Mouse (Mus musculus): ENCODE data around the gene Csnk1g2. TPM values are rescaled to one million over a fixed set of nuclear protein-coding genes. Genes with fewer than 3 reads are reported as not detected.

The Csnk1g2 gene
- polyA plus RNA-seq, 1 experiment = 206 TPM

DNA sequence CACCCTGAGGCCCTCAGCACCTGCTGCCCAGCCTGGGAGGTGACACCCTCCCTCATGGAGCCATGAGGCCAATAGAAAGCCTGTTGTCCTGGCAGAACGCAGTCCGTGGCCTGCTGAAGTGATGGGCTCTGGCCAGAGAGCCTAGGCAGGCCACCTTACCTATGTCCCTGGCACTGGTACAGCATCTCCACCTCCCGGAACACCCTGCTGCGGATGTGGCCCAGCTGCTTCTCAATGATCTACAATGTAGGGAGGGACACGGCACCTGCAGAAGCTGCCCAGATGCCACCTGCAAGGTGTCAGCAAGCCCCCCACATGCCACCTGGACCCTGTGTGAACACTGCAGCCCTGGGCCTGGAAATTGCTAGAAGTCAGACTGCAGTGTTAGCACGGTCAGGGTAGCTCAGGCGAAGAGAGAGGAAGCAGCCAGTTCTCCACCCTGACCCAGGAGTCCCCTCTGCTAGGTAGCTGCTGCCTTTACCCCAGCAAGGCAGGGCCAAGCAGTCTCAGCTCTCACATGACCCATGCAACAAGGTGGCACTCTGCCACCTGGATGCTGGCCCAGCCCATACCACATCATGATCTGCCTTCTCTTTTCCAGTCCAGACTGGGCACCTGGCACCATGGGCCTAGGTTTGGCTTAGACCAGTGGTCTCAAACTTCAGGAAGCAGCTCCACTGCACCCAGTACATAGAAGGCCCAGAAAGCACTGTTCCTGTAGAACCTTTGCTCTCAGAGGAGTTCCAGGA, 47.3 kb downstream of the Csnk1g2 start:
- Histone ChIP-seq H3K4me1 (ENCODE audit: control insufficient read depth, insufficient read depth, insufficient read length) (peaks cover 64% of the 10 kb centered on the region), H3K36me3 (ENCODE audit: control insufficient read depth, insufficient read depth, low read length) (peaks cover 77% of the 10 kb centered on the region), H3K4me3 (ENCODE audit: extremely low read depth, insufficient read depth, insufficient read length) (no peak overlapping the region), H3K27me3 (ENCODE audit: control insufficient read depth, insufficient read depth, low read length) (no peaks in the 10 kb centered on the region), H3K27ac (ENCODE audit: insufficient read depth, low read length) (peak overlapping the region; percentile 44)
- WGBS = 76% methylated on average over 7 of the region's 7 CpGs
- no peak for DNase-seq (ENCODE audit: low read depth in 1 of 2, low spot score in 2 of 2)
- TF ChIP-seq POLR2A (IDR thresholded peaks at IDR 0.05; ENCODE audit: low read depth, low read length) (no peak), CTCF (IDR thresholded peaks at IDR 0.05; ENCODE audit: extremely low read depth, insufficient read depth, insufficient read length, insufficient replicate concordance) (no peak)

GRCm38 (mm10) chr10:80670531-80670930, 47.9 kb downstream of the Csnk1g2 start:
- H3K27me3 ChIP-seq (ENCODE audit: control insufficient read depth, insufficient read depth, low read length) = no peaks in the 10 kb centered on the region
- peaks cover 77% of the 10 kb centered on the region for H3K36me3 ChIP-seq (ENCODE audit: control insufficient read depth, insufficient read depth, low read length)
- H3K4me3 ChIP-seq (ENCODE audit: extremely low read depth, insufficient read depth, insufficient read length) = no peak overlapping the region
- DNase-seq (ENCODE audit: low read depth in 1 of 2, low spot score in 2 of 2) = no peak
- peak overlapping the region; percentile 44 for H3K27ac ChIP-seq (ENCODE audit: insufficient read depth, low read length)
- no peak for TF ChIP-seq CTCF (IDR thresholded peaks at IDR 0.05; ENCODE audit: extremely low read depth, insufficient read depth, insufficient read length, insufficient replicate concordance)
- TF ChIP-seq POLR2A (IDR thresholded peaks at IDR 0.05; ENCODE audit: low read depth, low read length) = no peak
- H3K4me1 ChIP-seq (ENCODE audit: control insufficient read depth, insufficient read depth, insufficient read length) = peaks cover 58% of the 10 kb centered on the region
- 95% methylated on average over 2 of the region's 2 CpGs for WGBS

GRCm38 (mm10) chr10:80671251-80671650, 48.6 kb downstream of the Csnk1g2 start:
- Histone ChIP-seq H3K4me1 (ENCODE audit: control insufficient read depth, insufficient read depth, insufficient read length) (peaks cover 51% of the 10 kb centered on the region), H3K4me3 (ENCODE audit: extremely low read depth, insufficient read depth, insufficient read length) (no peak overlapping the region), H3K27me3 (ENCODE audit: control insufficient read depth, insufficient read depth, low read length) (no peaks in the 10 kb centered on the region), H3K36me3 (ENCODE audit: control insufficient read depth, insufficient read depth, low read length) (peaks cover 72% of the 10 kb centered on the region), H3K27ac (ENCODE audit: insufficient read depth, low read length) (no peak overlapping the region)
- no peak for DNase-seq (ENCODE audit: low read depth in 1 of 2, low spot score in 2 of 2)
- TF ChIP-seq POLR2A (IDR thresholded peaks at IDR 0.05; ENCODE audit: low read depth, low read length) (no peak), CTCF (IDR thresholded peaks at IDR 0.05; ENCODE audit: extremely low read depth, insufficient read depth, insufficient read length, insufficient replicate concordance) (no peak)
- WGBS = 90% methylated on average over 4 of the region's 4 CpGs

GRCm38 (mm10) chr10:80671936-80672690, 49.5 kb downstream of the Csnk1g2 start:
- Histone ChIP-seq H3K4me1 (ENCODE audit: control insufficient read depth, insufficient read depth, insufficient read length) (peaks cover 51% of the 10 kb centered on the region), H3K27ac (ENCODE audit: insufficient read depth, low read length) (no peak overlapping the region), H3K36me3 (ENCODE audit: control insufficient read depth, insufficient read depth, low read length) (peaks cover 64% of the 10 kb centered on the region), H3K27me3 (ENCODE audit: control insufficient read depth, insufficient read depth, low read length) (no peaks in the 10 kb centered on the region), H3K4me3 (ENCODE audit: extremely low read depth, insufficient read depth, insufficient read length) (no peak overlapping the region)
- no peak for TF ChIP-seq POLR2A (IDR thresholded peaks at IDR 0.05; ENCODE audit: low read depth, low read length)
- TF ChIP-seq CTCF (IDR thresholded peaks at IDR 0.05; ENCODE audit: extremely low read depth, insufficient read depth, insufficient read length, insufficient replicate concordance) = no peak
- no peak for DNase-seq (ENCODE audit: low read depth in 1 of 2, low spot score in 2 of 2)
- 68% methylated on average over 11 of the region's 11 CpGs for WGBS

DNA sequence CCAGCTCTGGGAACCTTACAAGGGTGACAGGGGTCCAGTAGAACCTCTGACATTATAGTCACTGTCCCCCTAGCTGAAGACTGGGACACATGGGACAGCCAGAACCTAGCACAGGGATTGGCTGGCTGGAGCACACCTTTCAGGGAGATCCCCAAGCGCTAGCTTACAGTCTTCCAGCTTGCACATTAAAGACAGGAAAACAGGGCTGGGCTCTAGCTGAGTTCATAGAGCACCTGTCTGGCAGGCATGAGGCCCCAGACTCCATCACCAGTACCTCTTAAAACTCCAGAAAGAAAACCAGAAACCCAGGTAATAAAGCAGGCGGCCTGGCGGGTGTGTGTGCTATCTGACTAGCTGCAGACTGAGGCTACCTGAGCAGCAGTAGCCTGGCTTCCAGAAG, 51.1 kb downstream of the Csnk1g2 start:
- DNase-seq (ENCODE audit: low read depth in 1 of 2, low spot score in 2 of 2) = no peak
- Histone ChIP-seq H3K4me3 (ENCODE audit: extremely low read depth, insufficient read depth, insufficient read length) (no peak overlapping the region), H3K27me3 (ENCODE audit: control insufficient read depth, insufficient read depth, low read length) (no peaks in the 10 kb centered on the region), H3K4me1 (ENCODE audit: control insufficient read depth, insufficient read depth, insufficient read length) (peaks cover 62% of the 10 kb centered on the region), H3K27ac (ENCODE audit: insufficient read depth, low read length) (0 out of 2 replicates have a peak overlapping the region, but pooled peaks have one; percentile 56), H3K36me3 (ENCODE audit: control insufficient read depth, insufficient read depth, low read length) (peaks cover 48% of the 10 kb centered on the region)
- 76% methylated on average over 3 of the region's 3 CpGs for WGBS
- TF ChIP-seq CTCF (IDR thresholded peaks at IDR 0.05; ENCODE audit: extremely low read depth, insufficient read depth, insufficient read length, insufficient replicate concordance) (no peak), POLR2A (IDR thresholded peaks at IDR 0.05; ENCODE audit: low read depth, low read length) (no peak)

DNA sequence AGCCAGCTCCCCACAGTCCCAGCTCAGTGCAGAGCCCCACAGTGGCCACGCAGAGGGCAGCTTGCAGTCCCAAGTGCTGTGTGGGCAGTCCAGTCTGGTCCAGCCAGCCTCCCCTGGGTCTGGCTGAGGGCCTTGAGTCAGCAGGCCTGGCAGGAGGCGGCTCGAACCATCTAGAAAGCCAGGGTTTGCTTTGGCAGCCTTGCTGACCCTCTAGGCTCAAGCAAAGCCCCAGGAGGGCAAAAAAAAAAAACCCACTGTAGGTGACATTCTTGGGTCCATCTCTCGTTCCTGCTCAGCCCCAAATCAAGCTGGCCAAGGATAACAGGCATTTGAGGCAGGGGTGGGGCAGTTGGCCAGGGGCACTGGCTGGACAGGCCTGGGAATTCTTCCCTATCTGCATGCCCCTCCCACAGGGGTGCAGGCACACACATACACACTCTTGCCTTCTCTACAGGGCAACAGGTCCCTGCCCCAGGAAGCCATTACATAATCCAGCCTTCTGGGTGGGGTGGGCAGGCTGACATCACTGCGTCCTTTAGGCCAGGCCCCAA, 51.6 kb downstream of the Csnk1g2 start:
- no peak for DNase-seq (ENCODE audit: low read depth in 1 of 2, low spot score in 2 of 2)
- Histone ChIP-seq H3K27ac (ENCODE audit: insufficient read depth, low read length) (peak overlapping the region; percentile 56; the same call in 1 of the 2 replicates), H3K27me3 (ENCODE audit: control insufficient read depth, insufficient read depth, low read length) (no peaks in the 10 kb centered on the region), H3K4me3 (ENCODE audit: extremely low read depth, insufficient read depth, insufficient read length) (peak overlapping the region; percentile 82; the same call in 1 of the 2 replicates), H3K36me3 (ENCODE audit: control insufficient read depth, insufficient read depth, low read length) (peaks cover 43% of the 10 kb centered on the region), H3K4me1 (ENCODE audit: control insufficient read depth, insufficient read depth, insufficient read length) (peaks cover 63% of the 10 kb centered on the region)
- TF ChIP-seq POLR2A (IDR thresholded peaks at IDR 0.05; ENCODE audit: low read depth, low read length) (no peak), CTCF (IDR thresholded peaks at IDR 0.05; ENCODE audit: extremely low read depth, insufficient read depth, insufficient read length, insufficient replicate concordance) (no peak)
- 34% methylated on average over 5 of the region's 5 CpGs for WGBS
